ENCODE assay signal across 13 mouse cellular contexts in the genomic region with DNA sequence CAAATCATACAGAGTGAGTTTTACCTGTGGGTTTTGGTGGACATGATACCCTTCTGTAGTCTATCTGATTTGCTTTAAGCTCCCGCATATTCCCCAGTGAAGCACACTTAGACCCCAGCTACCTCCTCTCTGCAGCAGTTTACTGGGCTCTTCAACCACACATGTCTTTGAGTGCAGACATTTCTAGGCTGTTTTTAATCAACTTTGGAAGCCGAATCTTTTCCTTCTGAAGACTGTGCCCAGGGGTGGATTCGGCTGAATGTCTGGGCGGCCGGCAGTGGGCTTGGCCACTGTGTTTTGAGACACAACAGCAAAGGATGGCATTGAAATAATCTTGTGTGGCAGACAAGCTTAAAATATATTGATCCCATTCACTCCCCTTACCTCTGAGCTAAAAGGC. TPM values are rescaled to one million over a fixed set of nuclear protein-coding genes. Genes with fewer than 3 reads are reported as not detected.
DNase-seq lines count a peak whose midpoint lies in the region; ATAC-seq lines count a peak whose summit lies in the region.
"Had no signal": no experiment of that assay in that cellular context is flagged by ENCODE, and none has a peak within 500 bp of the region (broad histone marks: within the 10 kb centered on the region; RNA-seq: fewer than 3 reads in every experiment).

No protein-coding gene starts in this region.

- no peak overlapping the region for H3K4me2 ChIP-seq in intestine, embryonic 14.5 days (ENCODE audit: low read length)
- no peak overlapping the region for H3K4me2 ChIP-seq in intestine, embryonic 15.5 days (replicated peaks)
- H3K4me2 ChIP-seq in hindbrain, embryonic 11.5 days (replicated peaks; ENCODE audit: low read depth, low read length), result no peak overlapping the region
- no peak overlapping the region for H3K4me2 ChIP-seq in midbrain, embryonic 16.5 days (ENCODE audit: low read length)

- no peaks in the 10 kb centered on the region for H3K9me3 ChIP-seq in intestine, embryonic 14.5 days (ENCODE audit: control insufficient read depth, low read length)
- no peaks in the 10 kb centered on the region for H3K9me3 ChIP-seq in intestine, embryonic 15.5 days
- H3K9me3 ChIP-seq in hindbrain, embryonic 11.5 days (ENCODE audit: control insufficient read depth, low read length), result no peaks in the 10 kb centered on the region
- H3K9me3 ChIP-seq in midbrain, embryonic 16.5 days (replicated peaks; ENCODE audit: control insufficient read depth, low read length, poor library complexity, severe bottlenecking), result no peaks in the 10 kb centered on the region

- H3K9ac ChIP-seq in intestine, embryonic 14.5 days (ENCODE audit: low read length), result no peak overlapping the region
- H3K9ac ChIP-seq in intestine, embryonic 15.5 days, result no peak overlapping the region
- H3K9ac ChIP-seq in hindbrain, embryonic 11.5 days (ENCODE audit: low read depth, low read length), result no peak overlapping the region
- no peak overlapping the region for H3K9ac ChIP-seq in midbrain, embryonic 16.5 days (ENCODE audit: low read depth, low read length)

- no peak overlapping the region for H3K27ac ChIP-seq in intestine, embryonic 14.5 days (ENCODE audit: low read depth)
- no peak overlapping the region for H3K27ac ChIP-seq in intestine, embryonic 15.5 days
- no peak overlapping the region for H3K27ac ChIP-seq in hindbrain, embryonic 11.5 days (ENCODE audit: low read depth, low read length)
- peak overlapping the region; percentile 54; the same call in 1 of the 2 replicates for H3K27ac ChIP-seq in midbrain, embryonic 16.5 days (ENCODE audit: low read length)

- ATAC-seq in intestine, embryonic 14.5 days (replicated peaks; ENCODE audit: low FRiP score, low TSS enrichment, low read depth), result no peak
- no peak for ATAC-seq in intestine, embryonic 15.5 days
- ATAC-seq in hindbrain, embryonic 11.5 days (ENCODE audit: low FRiP score), result no peak
- no peak for ATAC-seq in midbrain, embryonic 16.5 days
- ATAC-seq: intestine, embryonic 16.5 days had no signal

- H3K27me3 ChIP-seq in intestine, embryonic 14.5 days (replicated peaks; ENCODE audit: control insufficient read depth, insufficient read depth, low read length), result peaks cover 93% of the 10 kb centered on the region
- H3K27me3 ChIP-seq in intestine, embryonic 15.5 days (replicated peaks), result peaks cover 72% of the 10 kb centered on the region
- H3K27me3 ChIP-seq in hindbrain, embryonic 11.5 days (ENCODE audit: control insufficient read depth, insufficient read depth, low read length), result peaks cover 55% of the 10 kb centered on the region
- H3K27me3 ChIP-seq in midbrain, embryonic 16.5 days (ENCODE audit: control insufficient read depth, insufficient read depth, low read depth, low read length), result peaks cover 41% of the 10 kb centered on the region

- 6% methylated on average over 5 of the region's 5 CpGs for WGBS in intestine, embryonic 14.5 days
- 7% methylated on average over 5 of the region's 5 CpGs for WGBS in intestine, embryonic 15.5 days
- WGBS in hindbrain, embryonic 11.5 days, result 4% methylated on average over 5 of the region's 5 CpGs
- 8% methylated on average over 5 of the region's 5 CpGs for WGBS in midbrain, embryonic 16.5 days

- H3K4me1 ChIP-seq in intestine, embryonic 14.5 days (replicated peaks; ENCODE audit: control insufficient read depth, insufficient read depth, low read length), result peaks cover 5% of the 10 kb centered on the region; the same call in 1 of the 2 replicates
- H3K4me1 ChIP-seq in intestine, embryonic 15.5 days (replicated peaks), result peaks cover 5% of the 10 kb centered on the region
- peaks cover 2% of the 10 kb centered on the region; the same call in 1 of the 2 replicates for H3K4me1 ChIP-seq in hindbrain, embryonic 11.5 days (replicated peaks; ENCODE audit: control insufficient read depth, insufficient read depth, low read length)
- peaks cover 2% of the 10 kb centered on the region; the same call in 1 of the 2 replicates for H3K4me1 ChIP-seq in midbrain, embryonic 16.5 days (ENCODE audit: control insufficient read depth, insufficient read depth, low read length)

- H3K4me3 ChIP-seq in intestine, embryonic 14.5 days (ENCODE audit: low read depth, low read length), result no peak overlapping the region
- H3K4me3 ChIP-seq in intestine, embryonic 15.5 days (replicated peaks), result no peak overlapping the region
- no peak overlapping the region for H3K4me3 ChIP-seq in hindbrain, embryonic 11.5 days (ENCODE audit: low read depth, low read length)
- H3K4me3 ChIP-seq in midbrain, embryonic 16.5 days (ENCODE audit: low read depth, low read length), result no peak overlapping the region

- H3K36me3 ChIP-seq in intestine, embryonic 14.5 days (ENCODE audit: control insufficient read depth, insufficient read depth, low read length), result no peaks in the 10 kb centered on the region
- H3K36me3 ChIP-seq in intestine, embryonic 15.5 days, result no peaks in the 10 kb centered on the region
- H3K36me3 ChIP-seq in hindbrain, embryonic 11.5 days (ENCODE audit: control insufficient read depth, insufficient read depth, low read length), result no peaks in the 10 kb centered on the region
- no peaks in the 10 kb centered on the region for H3K36me3 ChIP-seq in midbrain, embryonic 16.5 days (ENCODE audit: control insufficient read depth, insufficient read depth, low read length)

- DNase-seq in intestine, embryonic 14.5 days (ENCODE audit: low spot score), result peak; percentile 65
- DNase-seq in embryo, embryonic 10 days (ENCODE audit: low spot score), result peak; percentile 31
- peak; percentile 52 for DNase-seq in hindbrain, embryonic 11.5 days (ENCODE audit: low spot score)
- DNase-seq in lung, postnatal 10 days, result no peak
- no peak for DNase-seq in right cerebral cortex, postnatal 14 days
- DNase-seq in right cerebral cortex, postnatal 10 days (ENCODE audit: low spot score in 2 of 2), result no peak
- DNase-seq: lung, postnatal 36 days; thymus, adult 18-20 months had no signal

RNA-seq across cellular contexts. Expression of a gene that starts 3.0 kb away (rescaled TPM):
- not detected in 2 replicates for polyA plus RNA-seq in intestine, embryonic 14.5 days (2014; fragmentation: Nextera tagmentation; extraction: Ambion mirVana)
- polyA plus RNA-seq in intestine, embryonic 15.5 days (2015; fragmentation: Nextera tagmentation; extraction: Ambion mirVana), result not detected in 2 replicates
- polyA plus RNA-seq in hindbrain, embryonic 11.5 days (2014; fragmentation: Nextera tagmentation; extraction: Ambion mirVana), result 0.35 and 0.76 TPM in 2 replicates
- 0.19 and 0.93 TPM in 2 replicates for polyA plus RNA-seq in midbrain, embryonic 16.5 days (2015; fragmentation: Nextera tagmentation; extraction: Ambion mirVana)
- polyA plus RNA-seq: gonadal fat pad, adult 2 months; intestine, embryonic 16.5 days; liver, adult 2 months had no signal

RNA-seq across cellular contexts. Expression of a gene that starts 12.1 kb away (rescaled TPM):
- not detected in 2 replicates for polyA plus RNA-seq in intestine, embryonic 14.5 days (2014; fragmentation: Nextera tagmentation; extraction: Ambion mirVana)
- not detected in 2 replicates for polyA plus RNA-seq in intestine, embryonic 15.5 days (2015; fragmentation: Nextera tagmentation; extraction: Ambion mirVana)
- 9.5 and 11.2 TPM in 2 replicates for polyA plus RNA-seq in hindbrain, embryonic 11.5 days (2014; fragmentation: Nextera tagmentation; extraction: Ambion mirVana)
- 6.3 and 15.2 TPM in 2 replicates for polyA plus RNA-seq in midbrain, embryonic 16.5 days (2015; fragmentation: Nextera tagmentation; extraction: Ambion mirVana)
- polyA plus RNA-seq: intestine, embryonic 16.5 days; liver, adult 2 months had no signal

RNA-seq across cellular contexts. Expression of a gene that starts 21.9 kb away (rescaled TPM):
- polyA plus RNA-seq in intestine, embryonic 14.5 days (2014; fragmentation: Nextera tagmentation; extraction: Ambion mirVana), result not detected in 2 replicates
- 0.16 TPM in 1 of 2 replicates, not detected in the other for polyA plus RNA-seq in intestine, embryonic 15.5 days (2015; fragmentation: Nextera tagmentation; extraction: Ambion mirVana)
- polyA plus RNA-seq in hindbrain, embryonic 11.5 days (2014; fragmentation: Nextera tagmentation; extraction: Ambion mirVana), result 19.1 and 20.1 TPM in 2 replicates
- 9.5 and 29.0 TPM in 2 replicates for polyA plus RNA-seq in midbrain, embryonic 16.5 days (2015; fragmentation: Nextera tagmentation; extraction: Ambion mirVana)
- polyA plus RNA-seq: gonadal fat pad, adult 2 months; intestine, embryonic 16.5 days; liver, adult 2 months had no signal

RNA-seq across cellular contexts. Expression of a gene that starts 36.5 kb away (rescaled TPM):
- not detected in 2 replicates for polyA plus RNA-seq in intestine, embryonic 14.5 days (2014; fragmentation: Nextera tagmentation; extraction: Ambion mirVana)
- polyA plus RNA-seq in intestine, embryonic 15.5 days (2015; fragmentation: Nextera tagmentation; extraction: Ambion mirVana), result not detected in 2 replicates
- 0.99 and 1.6 TPM in 2 replicates for polyA plus RNA-seq in hindbrain, embryonic 11.5 days (2014; fragmentation: Nextera tagmentation; extraction: Ambion mirVana)
- 0.82 and 1.4 TPM in 2 replicates for polyA plus RNA-seq in midbrain, embryonic 16.5 days (2015; fragmentation: Nextera tagmentation; extraction: Ambion mirVana)
- polyA plus RNA-seq: gonadal fat pad, adult 2 months; intestine, embryonic 16.5 days; liver, adult 2 months had no signal

RNA-seq across cellular contexts. Expression of a gene that starts 46.8 kb away (rescaled TPM):
- polyA plus RNA-seq in intestine, embryonic 14.5 days (2014; fragmentation: Nextera tagmentation; extraction: Ambion mirVana), result 21.5 and 24.6 TPM in 2 replicates
- 18.9 and 19.1 TPM in 2 replicates for polyA plus RNA-seq in intestine, embryonic 15.5 days (2015; fragmentation: Nextera tagmentation; extraction: Ambion mirVana)
- polyA plus RNA-seq in hindbrain, embryonic 11.5 days (2014; fragmentation: Nextera tagmentation; extraction: Ambion mirVana), result 31.6 and 33.1 TPM in 2 replicates
- 25.9 and 38.5 TPM in 2 replicates for polyA plus RNA-seq in midbrain, embryonic 16.5 days (2015; fragmentation: Nextera tagmentation; extraction: Ambion mirVana)

Comparison
In these comparisons a context has a peak if more than half of its experiments do, and no peak if none do; other contexts are left out.
1. DNase-seq: peak in intestine, embryonic 14.5 days (single experiment), embryo, embryonic 10 days (single experiment) and hindbrain, embryonic 11.5 days (single experiment); none in lung, postnatal 10 days (single experiment), right cerebral cortex, postnatal 14 days (single experiment) and right cerebral cortex, postnatal 10 days (0 of 2).